Mouse (Mus musculus) neural tube, embryonic 12.5 days (tissue): ENCODE results near the gene Ano4. TPM values are rescaled to one million over a fixed set of nuclear protein-coding genes. Genes with fewer than 3 reads are reported as not detected.
"Not testable (repeated sequence)": the region's sequence is repeated elsewhere in the genome, so short reads cannot be mapped to it uniquely, and the experiment has no call there.

Experiments used
- ATAC-seq: fragments of 200-750 bp; cut with Nextera tagmentation; 2 replicates; pipeline ENCODE4 v1.8.0; 2017; ENCODE audit warnings: low read depth, mild to moderate bottlenecking, moderate TSS enrichment, moderate library complexity; ENCODE audit not compliant: low FRiP score
- H3K27ac ChIP-seq: fragments of 300-500 bp; sonication (generic); 2 replicates; pipeline ENCODE4 v1.5.1; 2016
- H3K27me3 ChIP-seq: fragments of 300-500 bp; sonication (generic); replicated peaks from 2 replicates; pipeline ENCODE4 v1.6.1; 2016; ENCODE audit warnings: mild to moderate bottlenecking
- H3K36me3 ChIP-seq: fragments of 300-500 bp; sonication (generic); 2 replicates; pipeline ENCODE4 v1.6.1; 2016; ENCODE audit warnings: mild to moderate bottlenecking
- H3K4me1 ChIP-seq: fragments of 300-500 bp; sonication (generic); 2 replicates; pipeline ENCODE4 v1.6.1; 2016
- H3K4me2 ChIP-seq: fragments of 300-500 bp; sonication (generic); replicated peaks from 2 replicates; pipeline ENCODE4 v1.6.1; 2016; ENCODE audit warnings: mild to moderate bottlenecking
- H3K4me3 ChIP-seq: fragments of 300-500 bp; sonication (generic); 2 replicates; pipeline ENCODE4 v1.5.1; 2016
- H3K9ac ChIP-seq: fragments of 300-500 bp; sonication (generic); 2 replicates; pipeline ENCODE4 v1.6.1; 2016; ENCODE audit warnings: mild to moderate bottlenecking
- H3K9me3 ChIP-seq: fragments of 300-500 bp; sonication (generic); 2 replicates; pipeline ENCODE4 v1.6.1; 2016; ENCODE audit warnings: mild to moderate bottlenecking
- WGBS: fragments of 180-500 bp; shearing (Covaris S2); methylation state at CpG from one replicate; pipeline ENCODE4 v1.1.7; 2016; 5-methylcytosine and 5-hydroxymethylcytosine counted together
- polyA plus RNA-seq: library from polyadenylated mRNA; unstranded; fragments of >200 nt; fragmentation: Nextera tagmentation; extraction: Ambion mirVana; gene quantifications from 2 replicates; pipeline ENCODE4 v1.2.1, GENCODE M21; 2016

The Ano4 gene
- polyA plus RNA-seq, 1 experiment from 2014 or later = 4.4 TPM

DNA sequence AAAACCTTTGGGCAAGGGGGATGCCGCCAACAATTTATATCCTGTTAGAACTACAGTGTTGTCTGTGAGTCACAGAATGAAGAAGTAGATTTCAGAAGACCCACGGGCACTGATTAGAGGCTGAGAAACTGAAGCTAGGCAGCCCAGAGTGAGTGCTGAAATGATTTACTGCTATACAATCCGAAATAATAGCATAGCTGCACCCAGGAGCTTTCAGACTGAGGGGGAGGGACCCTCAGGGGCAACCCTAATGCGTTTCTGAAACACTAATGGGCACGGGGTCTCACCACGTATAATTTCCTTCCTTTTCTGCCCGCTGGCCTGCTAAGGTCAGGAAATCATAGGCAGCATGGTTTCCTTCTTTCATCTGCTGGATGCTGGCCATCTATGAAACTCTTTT, 242.5 kb downstream of the Ano4 start:
- no peak overlapping the region for H3K9ac ChIP-seq
- H3K4me3 ChIP-seq = no peak overlapping the region
- H3K4me1 ChIP-seq = no peaks in the 10 kb centered on the region
- no peaks in the 10 kb centered on the region for H3K27me3 ChIP-seq
- 47% methylated on average over 7 of the region's 7 CpGs for WGBS
- H3K36me3 ChIP-seq = no peaks in the 10 kb centered on the region
- H3K9me3 ChIP-seq = no peaks in the 10 kb centered on the region
- no peak overlapping the region for H3K4me2 ChIP-seq
- H3K27ac ChIP-seq = no peak overlapping the region
- ATAC-seq = peak; percentile 53; the same call in 1 of the 2 replicates

DNA sequence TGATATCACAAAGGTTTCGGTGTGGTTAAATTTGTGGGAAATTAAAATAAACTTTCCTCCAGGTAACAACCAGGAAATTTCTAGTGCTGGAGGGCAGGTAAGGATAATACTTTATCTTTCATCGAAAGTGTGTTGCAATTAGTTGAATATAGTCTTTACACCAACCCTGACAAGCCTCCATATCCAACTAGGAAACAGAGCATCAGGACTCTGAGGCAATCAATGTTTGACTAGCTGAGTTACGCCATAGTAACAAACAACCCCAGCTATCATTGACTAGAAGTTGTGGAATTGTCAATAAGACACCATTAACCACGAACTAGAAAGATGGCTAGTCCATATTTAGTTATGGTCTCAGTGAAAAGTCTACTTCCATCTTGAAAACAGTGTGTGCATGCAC, 246.4 kb downstream of the Ano4 start:
- ATAC-seq = no peak
- Histone ChIP-seq H3K4me3 (no peak overlapping the region), H3K9me3 (no peaks in the 10 kb centered on the region), H3K36me3 (no peaks in the 10 kb centered on the region), H3K4me2 (no peak overlapping the region), H3K4me1 (no peaks in the 10 kb centered on the region), H3K27ac (no peak overlapping the region), H3K27me3 (no peaks in the 10 kb centered on the region), H3K9ac (no peak overlapping the region)
- 71% methylated on average over 4 of the region's 4 CpGs for WGBS

DNA sequence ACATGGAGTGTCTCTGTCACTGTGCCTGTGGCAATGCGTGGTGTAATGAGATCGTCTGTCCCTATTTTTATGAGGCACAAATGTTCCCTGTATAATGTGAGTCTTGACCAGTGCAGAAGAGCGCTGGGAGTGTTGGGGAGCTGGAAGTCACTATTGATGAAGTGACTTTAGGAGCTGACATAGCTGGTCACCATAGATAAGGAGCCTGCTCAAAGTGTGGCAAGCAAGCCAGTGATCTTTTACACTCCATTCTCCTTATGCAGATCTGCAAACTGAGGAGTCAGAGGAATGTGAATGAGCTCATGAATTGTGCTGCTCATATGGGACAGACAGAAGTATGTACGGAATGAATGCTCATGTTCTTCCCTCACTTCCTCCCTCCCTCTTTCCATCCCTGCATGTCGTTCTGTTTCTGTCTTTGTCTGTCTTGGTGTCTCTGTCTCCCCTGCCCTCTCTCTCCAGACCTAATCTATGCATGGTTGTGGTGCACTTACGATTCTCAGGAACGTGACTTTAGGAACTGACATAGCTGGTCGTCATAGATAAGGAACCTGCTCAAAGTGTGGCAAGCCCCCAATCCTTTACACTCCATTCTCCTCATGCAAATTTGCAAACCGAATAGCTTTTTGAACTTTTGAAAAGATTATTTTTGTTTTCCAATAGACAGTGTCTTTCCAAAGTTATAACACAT, 252.1 kb downstream of the Ano4 start:
- Histone ChIP-seq H3K9me3 (no peaks in the 10 kb centered on the region), H3K9ac (no peak overlapping the region), H3K4me3 (no peak overlapping the region), H3K4me2 (no peak overlapping the region), H3K4me1 (no peaks in the 10 kb centered on the region), H3K27me3 (no peaks in the 10 kb centered on the region), H3K27ac (no peak overlapping the region), H3K36me3 (no peaks in the 10 kb centered on the region)
- WGBS = 85% methylated on average over 9 of the region's 9 CpGs
- no peak for ATAC-seq

DNA sequence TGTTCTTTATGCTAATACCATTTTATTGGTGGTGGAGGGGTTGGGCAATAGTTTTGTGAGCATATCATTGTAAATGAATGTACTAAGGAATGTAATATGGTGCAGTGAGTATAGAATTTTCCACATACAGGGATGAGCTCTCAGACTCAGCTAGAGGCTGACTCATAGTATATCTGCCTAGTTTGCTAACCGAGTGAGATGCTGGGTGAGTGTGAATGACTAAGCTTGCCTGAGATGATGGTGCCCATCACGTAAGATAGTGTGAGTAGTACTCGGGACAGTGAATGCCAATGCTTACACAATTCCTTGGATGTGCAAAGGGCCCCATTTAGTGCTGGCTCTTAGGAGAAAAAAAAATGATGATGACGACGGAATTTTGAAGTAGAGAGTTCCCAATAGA, 267.1 kb downstream of the Ano4 start:
- Histone ChIP-seq H3K4me3 (no peak overlapping the region), H3K4me1 (no peaks in the 10 kb centered on the region), H3K36me3 (no peaks in the 10 kb centered on the region), H3K27ac (no peak overlapping the region), H3K27me3 (no peaks in the 10 kb centered on the region), H3K9me3 (no peaks in the 10 kb centered on the region), H3K4me2 (no peak overlapping the region), H3K9ac (no peak overlapping the region)
- WGBS = 92% methylated on average over 5 of the region's 5 CpGs
- no peak for ATAC-seq

DNA sequence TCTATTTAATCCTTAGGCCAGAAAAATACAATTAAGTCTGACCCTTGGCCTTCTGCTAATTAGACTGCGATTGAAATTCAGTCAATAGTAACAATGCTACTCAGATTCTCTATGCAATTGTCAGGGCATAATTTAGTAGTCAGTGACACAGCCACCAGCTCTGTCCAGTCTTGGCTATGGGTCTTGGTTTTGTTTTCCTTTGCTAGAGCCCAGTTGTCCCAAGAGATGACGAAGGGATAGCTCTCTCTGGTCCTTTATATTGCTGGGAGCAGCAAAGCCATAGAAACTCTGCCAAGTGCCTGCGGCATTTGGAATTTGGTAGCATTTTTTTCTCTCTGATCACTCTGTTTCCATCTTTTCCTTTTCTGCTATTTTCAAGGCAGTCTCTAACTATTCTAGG, 288.7 kb downstream of the Ano4 start:
- H3K27ac ChIP-seq = no peak overlapping the region
- 0 out of 2 replicates have a peak, but pooled peaks cover 5% of the 10 kb centered on the region for H3K9me3 ChIP-seq
- no peak overlapping the region for H3K4me2 ChIP-seq
- no peak overlapping the region for H3K9ac ChIP-seq
- 64% methylated on average over 3 of the region's 3 CpGs for WGBS
- no peak overlapping the region for H3K4me3 ChIP-seq
- no peak for ATAC-seq
- H3K36me3 ChIP-seq = no peaks in the 10 kb centered on the region
- no peaks in the 10 kb centered on the region for H3K4me1 ChIP-seq
- H3K27me3 ChIP-seq = no peaks in the 10 kb centered on the region

DNA sequence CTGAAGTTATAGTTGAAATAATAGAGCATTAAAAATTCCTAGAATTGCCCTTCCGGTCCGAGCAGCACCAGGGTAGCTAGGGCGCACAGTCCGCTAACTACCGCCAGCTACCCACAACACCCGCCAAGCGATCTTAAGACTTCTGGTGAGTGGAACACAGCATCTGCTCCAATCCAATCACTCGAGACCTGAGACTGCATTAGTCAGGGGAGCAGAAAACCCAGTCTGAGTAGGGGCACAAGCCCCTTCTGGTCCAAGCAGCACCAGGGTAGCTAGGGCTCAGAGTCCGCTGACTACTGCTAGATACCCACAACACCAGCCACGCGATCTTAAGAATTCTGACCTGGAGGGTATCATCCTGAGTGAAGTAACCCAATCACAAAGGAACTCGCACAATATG, 299.6 kb downstream of the Ano4 start:
- WGBS = 93% methylated on average over 12 of the region's 12 CpGs

DNA sequence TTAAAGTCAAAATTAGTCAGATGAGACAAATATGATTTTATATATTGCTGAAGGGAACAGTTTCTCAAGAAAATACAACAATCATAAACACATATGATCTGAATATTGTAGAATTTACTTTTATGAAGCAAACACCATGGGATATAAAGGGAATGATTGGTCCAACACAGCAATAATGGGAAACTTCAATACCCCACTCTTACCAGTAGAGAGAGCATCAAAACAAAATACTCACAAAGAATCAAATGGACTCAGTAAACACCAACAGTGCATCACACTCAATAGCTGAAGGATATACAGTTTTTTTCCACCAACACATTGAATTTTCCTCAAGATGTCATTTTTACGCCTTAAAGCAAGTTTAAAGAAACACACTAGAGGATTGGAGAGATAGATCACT, 300.4 kb downstream of the Ano4 start:
- 100% methylated on average over 1 of the region's 1 CpGs for WGBS
- H3K4me3 ChIP-seq = no peak overlapping the region
- H3K27ac ChIP-seq = no peak overlapping the region
- no peaks in the 10 kb centered on the region for H3K4me1 ChIP-seq
- H3K36me3 ChIP-seq = no peaks in the 10 kb centered on the region
- ATAC-seq = no peak
- H3K27me3 ChIP-seq = no peaks in the 10 kb centered on the region
- H3K9ac ChIP-seq = no peak overlapping the region
- H3K4me2 ChIP-seq = no peak overlapping the region
- no peaks in the 10 kb centered on the region for H3K9me3 ChIP-seq

More for the DNA sequence above, 299.6 kb downstream of the Ano4 start:
- not testable (repeated sequence) for H3K4me1 ChIP-seq, H3K4me2 ChIP-seq, H3K9me3 ChIP-seq, H3K4me3 ChIP-seq, H3K36me3 ChIP-seq, ATAC-seq, H3K27ac ChIP-seq, H3K9ac ChIP-seq, H3K27me3 ChIP-seq

DNA sequence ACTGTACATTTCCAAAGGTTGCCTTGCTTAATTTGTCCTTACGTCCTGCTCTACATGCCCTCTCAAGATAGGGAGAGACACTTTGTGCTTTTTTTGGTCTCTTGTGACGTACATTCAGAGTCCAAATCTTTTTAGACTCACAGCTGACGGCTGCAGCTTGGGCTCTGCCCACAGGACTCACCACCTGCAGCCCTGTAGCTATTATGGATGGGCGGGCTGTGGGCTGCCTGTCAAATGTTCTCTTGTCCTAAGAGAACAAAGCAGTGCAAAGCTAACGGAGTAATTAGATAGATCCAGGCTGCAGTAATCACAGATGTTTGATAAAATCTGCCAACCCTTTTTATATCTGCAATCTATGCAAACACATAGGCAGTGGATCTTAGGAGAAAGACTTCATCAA, 325.6 kb downstream of the Ano4 start:
- no peaks in the 10 kb centered on the region for H3K4me1 ChIP-seq
- H3K27ac ChIP-seq = no peak overlapping the region
- no peak for ATAC-seq
- no peak overlapping the region for H3K4me3 ChIP-seq
- WGBS = 55% methylated on average over 5 of the region's 5 CpGs
- H3K9me3 ChIP-seq = no peaks in the 10 kb centered on the region
- H3K36me3 ChIP-seq = no peaks in the 10 kb centered on the region
- no peaks in the 10 kb centered on the region for H3K27me3 ChIP-seq
- H3K4me2 ChIP-seq = no peak overlapping the region
- no peak overlapping the region for H3K9ac ChIP-seq

DNA sequence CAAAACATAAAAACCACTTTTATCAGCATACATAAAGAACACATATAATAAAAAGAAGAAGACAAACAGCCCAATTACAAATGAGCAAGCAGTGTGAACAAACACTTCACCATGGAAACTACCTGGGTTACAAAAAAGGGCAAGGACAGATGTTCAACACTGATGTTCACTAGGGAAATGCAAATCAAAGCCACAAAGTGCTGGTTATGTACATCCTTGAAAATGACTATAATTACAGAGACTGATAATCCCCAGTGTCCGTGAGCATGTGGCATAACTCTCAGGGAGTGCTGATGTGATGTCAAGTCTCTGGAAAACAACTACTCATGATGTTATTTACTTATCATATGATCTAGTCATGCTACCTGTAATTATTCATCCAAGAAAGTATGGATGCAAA, 336.3 kb downstream of the Ano4 start:
- no peaks in the 10 kb centered on the region for H3K27me3 ChIP-seq
- H3K4me1 ChIP-seq = no peaks in the 10 kb centered on the region
- WGBS = 85% methylated on average over 1 of the region's 1 CpGs
- no peak for ATAC-seq
- no peak overlapping the region for H3K9ac ChIP-seq
- no peaks in the 10 kb centered on the region for H3K36me3 ChIP-seq
- no peak overlapping the region for H3K4me3 ChIP-seq
- H3K4me2 ChIP-seq = no peak overlapping the region
- no peaks in the 10 kb centered on the region for H3K9me3 ChIP-seq
- H3K27ac ChIP-seq = no peak overlapping the region

DNA sequence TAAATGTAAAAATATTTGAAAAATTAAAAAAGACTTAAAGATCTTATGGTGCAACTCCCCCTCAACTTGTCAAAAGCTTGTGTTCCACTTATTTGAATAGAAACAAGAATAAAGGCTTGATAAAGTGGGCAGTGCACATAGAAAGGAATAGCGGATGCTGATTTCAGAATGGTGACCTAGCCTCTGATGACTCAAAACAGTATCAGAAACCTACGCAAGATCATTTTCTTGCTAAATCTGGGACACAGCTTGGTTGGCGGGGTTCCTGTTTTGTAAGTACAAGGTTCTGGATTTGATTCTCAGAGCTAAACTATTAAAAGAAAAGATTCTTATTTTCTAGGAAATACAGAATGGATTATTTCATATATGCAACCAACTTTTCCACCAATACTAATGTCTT, 340.0 kb downstream of the Ano4 start:
- Histone ChIP-seq H3K27ac (no peak overlapping the region), H3K9me3 (no peaks in the 10 kb centered on the region), H3K4me1 (no peaks in the 10 kb centered on the region), H3K9ac (no peak overlapping the region), H3K4me2 (no peak overlapping the region), H3K27me3 (no peaks in the 10 kb centered on the region), H3K4me3 (no peak overlapping the region), H3K36me3 (no peaks in the 10 kb centered on the region)
- ATAC-seq = no peak
- 95% methylated on average over 3 of the region's 3 CpGs for WGBS

DNA sequence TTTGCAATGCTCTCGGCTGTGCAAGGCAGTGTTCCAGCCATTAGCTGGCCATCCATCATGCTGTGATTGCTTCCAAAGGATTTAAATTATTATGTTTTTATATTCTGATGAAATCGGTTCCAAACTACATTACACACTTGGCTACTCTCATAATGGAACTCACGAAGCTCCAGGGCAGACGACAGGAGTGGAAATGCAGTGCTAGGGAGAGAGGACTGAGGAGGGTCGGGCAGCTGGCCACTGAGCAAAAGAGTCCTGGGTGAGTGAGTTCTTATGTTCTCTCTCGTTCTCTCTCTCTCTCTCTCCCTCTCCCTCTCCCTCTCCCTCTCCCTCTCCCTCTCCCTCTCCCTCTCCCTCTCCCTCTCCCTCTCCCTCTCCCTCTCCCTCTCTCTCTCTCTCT, 357.6 kb downstream of the Ano4 start:
- Histone ChIP-seq H3K27me3 (no peaks in the 10 kb centered on the region), H3K9me3 (no peaks in the 10 kb centered on the region), H3K4me1 (no peaks in the 10 kb centered on the region), H3K4me2 (no peak overlapping the region), H3K27ac (no peak overlapping the region), H3K9ac (no peak overlapping the region), H3K36me3 (no peaks in the 10 kb centered on the region), H3K4me3 (no peak overlapping the region)
- no peak for ATAC-seq
- WGBS = 62% methylated on average over 6 of the region's 6 CpGs

DNA sequence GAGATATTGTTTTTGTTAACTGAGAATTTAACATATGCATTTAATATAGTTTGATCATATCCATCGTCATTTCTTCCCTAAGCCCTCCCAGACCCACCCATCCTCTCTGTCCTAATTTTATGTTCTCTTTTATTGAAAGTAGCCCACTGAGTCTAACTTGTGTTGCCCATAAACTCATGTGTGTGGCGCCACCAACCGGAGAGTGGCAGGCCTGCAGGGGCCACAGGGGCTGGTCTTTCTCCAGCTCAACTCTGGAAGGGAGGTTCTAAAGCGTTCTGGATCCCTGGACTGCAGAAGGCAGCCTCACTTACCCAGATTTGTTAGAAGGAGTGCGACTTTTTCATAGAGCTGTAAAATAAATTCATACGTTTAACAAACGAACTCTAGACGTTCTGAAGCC, 361.1 kb downstream of the Ano4 start:
- ATAC-seq = no peak
- Histone ChIP-seq H3K27me3 (no peaks in the 10 kb centered on the region), H3K4me1 (no peaks in the 10 kb centered on the region), H3K36me3 (no peaks in the 10 kb centered on the region), H3K27ac (no peak overlapping the region), H3K4me3 (no peak overlapping the region), H3K9me3 (no peaks in the 10 kb centered on the region), H3K9ac (no peak overlapping the region), H3K4me2 (no peak overlapping the region)
- WGBS = 35% methylated on average over 8 of the region's 8 CpGs

DNA sequence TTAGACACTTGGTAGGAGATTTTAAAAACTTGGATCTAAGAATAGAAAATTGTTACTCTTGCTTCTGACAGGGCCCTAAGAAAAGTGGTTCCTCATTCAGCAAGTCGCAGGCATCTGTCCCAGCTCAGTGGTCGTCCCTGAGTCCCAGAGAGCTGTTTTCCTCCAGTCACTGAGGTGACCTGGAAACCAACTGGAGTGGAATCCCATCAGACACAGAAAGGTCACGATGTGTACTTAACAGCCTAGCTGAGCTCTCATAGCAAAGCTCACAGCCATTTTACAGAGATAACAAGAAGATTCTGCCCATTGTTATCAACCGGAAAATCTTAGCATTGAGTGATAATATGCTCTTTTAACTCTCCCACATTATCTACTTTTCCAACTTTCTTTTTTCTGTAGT, 365.1 kb downstream of the Ano4 start:
- ATAC-seq = no peak
- H3K4me3 ChIP-seq = no peak overlapping the region
- WGBS = 82% methylated on average over 4 of the region's 4 CpGs
- H3K27me3 ChIP-seq = no peaks in the 10 kb centered on the region
- no peak overlapping the region for H3K4me2 ChIP-seq
- no peaks in the 10 kb centered on the region for H3K9me3 ChIP-seq
- H3K9ac ChIP-seq = no peak overlapping the region
- H3K36me3 ChIP-seq = no peaks in the 10 kb centered on the region
- H3K27ac ChIP-seq = no peak overlapping the region
- no peaks in the 10 kb centered on the region for H3K4me1 ChIP-seq
